Mouse (Mus musculus) limb, embryonic 10.5 days (tissue): Measurements from ENCODE around the gene Rin2. TPM values are rescaled to one million over a fixed set of nuclear protein-coding genes. Genes with fewer than 3 reads are reported as not detected.

Experiments used
- DNase-seq: peaks from one replicate; pipeline ENCODE4 v3.0.0-alpha.2; 2017; ENCODE audit warnings: low spot score
- H3K27ac ChIP-seq: fragments of 300-500 bp; sonication (generic); 2 replicates; pipeline ENCODE4 v1.5.1; 2016; ENCODE audit warnings: mild to moderate bottlenecking
- H3K27me3 ChIP-seq: fragments of 300-500 bp; sonication (generic); 2 replicates; pipeline ENCODE4 v1.6.1; 2016; ENCODE audit warnings: low read depth, mild to moderate bottlenecking; ENCODE audit not compliant: poor library complexity, severe bottlenecking
- H3K36me3 ChIP-seq: fragments of 300-500 bp; sonication (generic); 2 replicates; pipeline ENCODE4 v1.6.1; 2016; ENCODE audit warnings: mild to moderate bottlenecking, moderate library complexity
- H3K4me1 ChIP-seq: fragments of 300-500 bp; sonication (generic); 2 replicates; pipeline ENCODE4 v1.6.1; 2016
- H3K4me3 ChIP-seq: fragments of 300-500 bp; sonication (generic); 2 replicates; pipeline ENCODE4 v1.5.1; 2016; ENCODE audit warnings: mild to moderate bottlenecking, moderate library complexity
- H3K9me3 ChIP-seq: fragments of 300-500 bp; sonication (generic); replicated peaks from 2 replicates; pipeline ENCODE4 v1.6.1; 2016; ENCODE audit warnings: mild to moderate bottlenecking
- WGBS: fragments of 180-500 bp; shearing (Covaris S2); methylation state at CpG from one replicate; pipeline ENCODE4 v1.1.7; 2016; 5-methylcytosine and 5-hydroxymethylcytosine counted together
- polyA plus RNA-seq: library from polyadenylated mRNA; unstranded; fragments of >200 nt; fragmentation: Nextera tagmentation; extraction: Ambion mirVana; gene quantifications from 2 replicates; pipeline ENCODE4 v1.2.1, GENCODE M21; 2016

Gene Rin2
- polyA plus RNA-seq, 1 experiment from 2014 or later: 11.8 TPM

DNA sequence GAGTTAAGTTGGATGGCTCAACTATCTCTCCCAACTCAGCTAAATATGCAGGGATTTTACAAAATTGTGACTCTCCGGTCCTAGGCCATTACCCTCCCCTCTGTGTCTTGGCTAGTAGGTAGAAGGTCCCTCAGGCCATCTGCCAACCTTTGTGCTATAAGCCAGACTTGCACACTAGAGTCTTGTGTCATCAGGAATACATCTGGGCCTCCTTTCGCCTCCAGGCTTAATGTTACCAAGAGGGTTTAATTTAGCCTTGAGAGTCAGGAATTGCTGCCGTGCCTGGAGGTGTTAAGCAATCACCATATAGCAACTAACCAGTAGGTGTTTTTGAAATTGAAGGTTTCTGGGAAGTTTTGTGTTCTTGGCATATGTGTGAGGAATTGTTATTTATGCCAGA lies 158.3 kb downstream of the Rin2 start:
- Histone ChIP-seq H3K36me3 (no peaks in the 10 kb centered on the region), H3K4me1 (peaks cover 25% of the 10 kb centered on the region), H3K4me3 (no peak overlapping the region), H3K27me3 (no peaks in the 10 kb centered on the region), H3K27ac (peak overlapping the region; percentile 88), H3K9me3 (no peaks in the 10 kb centered on the region)
- no peak for DNase-seq
- WGBS: 72% methylated on average over 3 of the region's 3 CpGs

DNA sequence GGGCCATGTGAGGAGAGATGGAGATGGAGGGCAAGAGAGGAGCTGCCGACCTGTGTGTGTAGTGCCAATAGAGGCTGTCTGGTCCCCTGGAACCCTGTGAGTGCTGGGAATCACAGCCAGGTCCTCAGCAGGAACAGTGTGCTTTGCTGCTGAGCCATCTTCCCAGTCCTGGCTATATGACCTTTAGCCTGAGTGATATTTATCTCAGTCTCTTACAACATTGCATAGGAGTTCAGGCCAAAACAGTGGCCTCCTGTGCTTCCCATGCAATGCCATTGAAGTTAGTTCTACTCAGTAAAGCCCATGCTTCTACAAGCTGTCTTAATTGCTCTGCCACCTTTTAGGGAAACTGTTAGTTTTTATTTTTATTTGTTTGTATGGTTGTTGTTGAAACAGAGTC lies 160.9 kb downstream of the Rin2 start:
- Histone ChIP-seq H3K27ac (no peak overlapping the region), H3K9me3 (no peaks in the 10 kb centered on the region), H3K36me3 (no peaks in the 10 kb centered on the region), H3K4me3 (no peak overlapping the region), H3K27me3 (no peaks in the 10 kb centered on the region), H3K4me1 (peaks cover 25% of the 10 kb centered on the region)
- DNase-seq: no peak
- WGBS: 84% methylated on average over 1 of the region's 1 CpGs

GRCm38 (mm10) chr2:145838675-145839074 lies 163.7 kb downstream of the Rin2 start:
- WGBS: 88% methylated on average over 3 of the region's 3 CpGs
- Histone ChIP-seq H3K4me3 (no peak overlapping the region), H3K27ac (no peak overlapping the region), H3K27me3 (no peaks in the 10 kb centered on the region), H3K4me1 (peaks cover 9% of the 10 kb centered on the region; the same call in 1 of the 2 replicates), H3K9me3 (no peaks in the 10 kb centered on the region), H3K36me3 (no peaks in the 10 kb centered on the region)
- DNase-seq: no peak

- DNase-seq: no peak
- H3K27me3 ChIP-seq: no peaks in the 10 kb centered on the region
- H3K4me1 ChIP-seq: peaks cover 8% of the 10 kb centered on the region; the same call in 1 of the 2 replicates
- no peak overlapping the region for H3K27ac ChIP-seq
- no peaks in the 10 kb centered on the region for H3K9me3 ChIP-seq
- H3K36me3 ChIP-seq: no peaks in the 10 kb centered on the region
- H3K4me3 ChIP-seq: no peak overlapping the region
- WGBS: 86% methylated on average over 9 of the region's 9 CpGs
Observed at GRCm38 (mm10) chr2:145839565-145840315, 164.7 kb downstream of the Rin2 start.

GRCm38 (mm10) chr2:145840320-145840719 lies 165.3 kb downstream of the Rin2 start:
- H3K4me1 ChIP-seq: peaks cover 8% of the 10 kb centered on the region; the same call in 1 of the 2 replicates
- 79% methylated on average over 3 of the region's 3 CpGs for WGBS
- no peaks in the 10 kb centered on the region for H3K9me3 ChIP-seq
- DNase-seq: no peak
- H3K4me3 ChIP-seq: no peak overlapping the region
- no peaks in the 10 kb centered on the region for H3K36me3 ChIP-seq
- no peak overlapping the region for H3K27ac ChIP-seq
- H3K27me3 ChIP-seq: no peaks in the 10 kb centered on the region

DNA sequence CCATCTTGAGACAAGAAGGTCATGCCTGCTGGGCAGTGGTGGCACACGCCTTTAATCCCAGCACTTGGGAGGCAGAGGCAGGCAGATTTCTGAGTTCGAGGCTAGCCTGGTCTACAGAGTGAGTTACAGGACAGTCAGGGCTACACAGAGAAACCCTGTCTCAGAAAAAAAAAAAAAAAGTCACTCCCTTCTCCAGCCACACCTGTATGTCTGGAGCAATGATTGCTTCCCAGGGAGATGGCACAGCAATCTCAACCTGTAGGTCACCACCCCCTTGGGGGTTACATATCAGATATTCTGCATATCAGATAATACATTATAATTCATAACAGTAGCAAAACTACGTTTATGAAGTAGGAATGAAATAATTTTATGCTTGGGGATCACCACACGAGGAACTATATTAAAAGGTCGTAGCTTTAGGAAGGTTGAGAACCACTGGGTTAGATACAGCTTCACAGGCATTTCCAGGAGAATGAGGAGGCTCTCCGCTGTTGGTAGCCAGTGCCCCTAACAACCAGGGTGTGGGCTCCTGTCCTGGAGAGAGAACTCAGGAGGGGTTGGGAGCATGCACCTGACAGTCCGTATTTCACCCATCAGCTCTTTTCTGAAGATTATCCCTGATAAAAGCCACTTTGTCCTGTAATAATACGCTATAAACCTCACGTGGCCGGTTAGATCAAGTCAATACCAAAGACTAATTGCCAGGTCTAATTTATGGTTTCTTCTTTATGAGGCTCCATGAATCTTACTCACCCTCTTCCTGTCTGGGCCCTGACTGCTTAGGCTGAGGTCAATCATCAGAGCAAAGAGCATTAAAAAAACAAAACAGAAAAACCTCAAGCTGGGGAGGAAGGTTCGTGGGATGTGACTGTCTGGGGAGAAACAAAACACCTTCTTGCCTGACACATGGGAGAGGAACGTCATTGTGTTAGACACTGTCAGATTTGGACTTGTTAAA lies 166.2 kb downstream of the Rin2 start:
- H3K27ac ChIP-seq: no peak overlapping the region
- no peak for DNase-seq
- H3K36me3 ChIP-seq: no peaks in the 10 kb centered on the region
- no peaks in the 10 kb centered on the region for H3K27me3 ChIP-seq
- 69% methylated on average over 12 of the region's 12 CpGs for WGBS
- H3K9me3 ChIP-seq: no peaks in the 10 kb centered on the region
- H3K4me1 ChIP-seq: peaks cover 8% of the 10 kb centered on the region; the same call in 1 of the 2 replicates
- no peak overlapping the region for H3K4me3 ChIP-seq

DNA sequence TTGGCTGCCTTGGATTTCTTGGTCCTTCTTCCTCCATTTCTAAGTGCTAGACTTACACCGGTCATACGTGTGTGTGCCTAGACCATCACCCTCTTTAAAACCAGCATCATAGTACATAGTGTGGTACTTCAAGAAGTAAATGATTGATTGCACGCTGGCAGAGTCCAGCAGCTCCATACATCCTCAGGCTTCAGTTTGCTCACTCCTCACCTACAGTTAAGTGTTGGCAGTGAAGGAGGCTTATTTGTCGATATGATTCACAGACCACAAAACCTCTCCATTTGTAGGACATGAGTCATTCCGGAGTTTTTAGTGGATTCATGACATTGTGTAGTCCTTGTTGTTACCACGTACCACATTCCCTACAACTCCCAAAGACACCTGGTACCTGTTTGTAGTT lies 168.3 kb downstream of the Rin2 start:
- no peaks in the 10 kb centered on the region for H3K27me3 ChIP-seq
- H3K9me3 ChIP-seq: no peaks in the 10 kb centered on the region
- no peaks in the 10 kb centered on the region for H3K36me3 ChIP-seq
- DNase-seq: no peak
- H3K4me1 ChIP-seq: peaks cover 8% of the 10 kb centered on the region; the same call in 1 of the 2 replicates
- no peak overlapping the region for H3K4me3 ChIP-seq
- WGBS: 93% methylated on average over 6 of the region's 6 CpGs
- no peak overlapping the region for H3K27ac ChIP-seq

DNA sequence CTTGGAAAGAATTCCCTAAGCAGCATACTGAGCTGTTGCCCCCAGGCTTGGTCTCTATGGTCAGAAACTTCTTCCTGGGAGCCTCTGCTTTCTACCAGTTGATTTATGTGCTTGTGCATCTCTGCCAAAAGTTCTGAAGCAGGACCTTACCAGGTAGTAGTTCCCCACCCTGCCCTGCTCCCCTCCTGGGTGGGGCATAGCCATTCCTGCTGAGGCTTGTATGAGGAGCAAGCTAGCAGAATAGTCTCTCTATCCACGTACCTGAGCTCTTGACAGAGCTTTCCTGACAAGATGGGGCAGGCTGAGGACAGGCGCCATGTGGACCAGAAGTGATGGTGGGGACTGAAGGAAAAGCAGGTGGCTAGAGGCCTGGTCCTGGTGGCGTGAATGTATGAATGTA lies 171.6 kb downstream of the Rin2 start:
- Histone ChIP-seq H3K4me3 (no peak overlapping the region), H3K9me3 (no peaks in the 10 kb centered on the region), H3K36me3 (0 out of 2 replicates have a peak, but pooled peaks cover 5% of the 10 kb centered on the region), H3K4me1 (peaks cover 30% of the 10 kb centered on the region), H3K27me3 (no peaks in the 10 kb centered on the region), H3K27ac (0 out of 2 replicates have a peak overlapping the region, but pooled peaks have one; percentile 19)
- WGBS: 82% methylated on average over 3 of the region's 3 CpGs
- no peak for DNase-seq

GRCm38 (mm10) chr2:145849170-145849905 lies 174.3 kb downstream of the Rin2 start:
- H3K27ac ChIP-seq: peak overlapping the region; percentile 81; the same call in 1 of the 2 replicates
- H3K4me3 ChIP-seq: no peak overlapping the region
- 0 out of 2 replicates have a peak, but pooled peaks cover 5% of the 10 kb centered on the region for H3K36me3 ChIP-seq
- no peaks in the 10 kb centered on the region for H3K9me3 ChIP-seq
- whole genome bisulfite sequencing: 83% methylated on average over 10 of the region's 10 CpGs
- peaks cover 33% of the 10 kb centered on the region for H3K4me1 ChIP-seq
- H3K27me3 ChIP-seq: no peaks in the 10 kb centered on the region
- no peak for DNase-seq

- Histone ChIP-seq H3K27ac (peak overlapping the region; percentile 81), H3K4me1 (peaks cover 33% of the 10 kb centered on the region), H3K36me3 (0 out of 2 replicates have a peak, but pooled peaks cover 5% of the 10 kb centered on the region), H3K27me3 (no peaks in the 10 kb centered on the region), H3K9me3 (no peaks in the 10 kb centered on the region), H3K4me3 (no peak overlapping the region)
- 35% methylated on average over 4 of the region's 4 CpGs for WGBS
- DNase-seq: peak; percentile 58
Observed at GRCm38 (mm10) chr2:145850779-145851178, 175.8 kb downstream of the Rin2 start.

- no peak for DNase-seq
- H3K27me3 ChIP-seq: no peaks in the 10 kb centered on the region
- peaks cover 51% of the 10 kb centered on the region for H3K4me1 ChIP-seq
- 91% methylated on average over 9 of the region's 9 CpGs for WGBS
- 0 out of 2 replicates have a peak overlapping the region, but pooled peaks have one; percentile 10 for H3K27ac ChIP-seq
- H3K36me3 ChIP-seq: no peaks in the 10 kb centered on the region
- H3K4me3 ChIP-seq: no peak overlapping the region
- no peaks in the 10 kb centered on the region for H3K9me3 ChIP-seq
Observed at GRCm38 (mm10) chr2:145855831-145856230, 180.8 kb downstream of the Rin2 start.

DNA sequence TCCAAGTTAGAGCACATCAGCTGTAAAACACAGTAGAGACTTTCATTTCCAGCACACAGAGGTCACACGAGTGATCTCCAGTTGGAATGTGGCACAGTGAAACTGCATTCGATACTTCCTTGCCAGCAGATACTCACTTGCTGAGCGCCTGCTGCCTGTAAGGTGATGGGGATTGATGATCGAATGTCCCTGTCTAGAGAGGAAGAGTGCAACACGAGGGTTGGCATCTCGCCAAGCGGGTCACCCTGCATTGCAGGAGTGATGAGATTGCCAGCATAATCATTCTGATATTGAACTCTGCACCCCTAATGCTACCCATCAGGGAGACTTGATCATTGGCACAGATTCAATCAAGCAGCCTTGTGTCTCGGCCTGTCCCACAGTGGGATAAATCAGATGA lies 182.8 kb downstream of the Rin2 start:
- WGBS: 90% methylated on average over 8 of the region's 8 CpGs
- H3K4me1 ChIP-seq: peaks cover 56% of the 10 kb centered on the region
- no peak overlapping the region for H3K4me3 ChIP-seq
- H3K36me3 ChIP-seq: no peaks in the 10 kb centered on the region
- no peaks in the 10 kb centered on the region for H3K27me3 ChIP-seq
- H3K9me3 ChIP-seq: no peaks in the 10 kb centered on the region
- no peak for DNase-seq
- H3K27ac ChIP-seq: no peak overlapping the region
